Mouse (Mus musculus): ENCODE data around the gene Col1a2. TPM values are rescaled to one million over a fixed set of nuclear protein-coding genes. Genes with fewer than 3 reads are reported as not detected.

Gene Col1a2
- polyA plus RNA-seq, 1 experiment from 2014 or later, result 85.5 TPM

- Histone ChIP-seq H3K4me2 (no peak overlapping the region), H3K36me3 (no peaks in the 10 kb centered on the region), H3K4me1 (no peaks in the 10 kb centered on the region), H3K27me3 (replicated peaks) (no peaks in the 10 kb centered on the region), H3K9ac (no peak overlapping the region), H3K27ac (no peak overlapping the region), H3K9me3 (replicated peaks) (no peaks in the 10 kb centered on the region), H3K4me3 (no peak overlapping the region)
- 47% methylated on average over 11 of the region's 11 CpGs for WGBS (ENCODE audit: insufficient replicate concordance)
- no peak for ATAC-seq
Measured at GRCm38 (mm10) chr6:4561156-4561555, 56.5 kb downstream of the Col1a2 start.

GRCm38 (mm10) chr6:4561621-4562020 is 57.0 kb downstream of the Col1a2 start:
- Histone ChIP-seq H3K4me2 (no peak overlapping the region), H3K36me3 (no peaks in the 10 kb centered on the region), H3K9me3 (replicated peaks) (no peaks in the 10 kb centered on the region), H3K27me3 (replicated peaks) (no peaks in the 10 kb centered on the region), H3K4me3 (no peak overlapping the region), H3K27ac (no peak overlapping the region), H3K4me1 (no peaks in the 10 kb centered on the region), H3K9ac (no peak overlapping the region)
- ATAC-seq, result no peak

GRCm38 (mm10) chr6:4562401-4562800 is 57.8 kb downstream of the Col1a2 start:
- Histone ChIP-seq H3K9ac (no peak overlapping the region), H3K9me3 (replicated peaks) (no peaks in the 10 kb centered on the region), H3K4me2 (no peak overlapping the region), H3K27me3 (replicated peaks) (no peaks in the 10 kb centered on the region), H3K4me3 (no peak overlapping the region), H3K36me3 (no peaks in the 10 kb centered on the region), H3K4me1 (no peaks in the 10 kb centered on the region), H3K27ac (no peak overlapping the region)
- WGBS (ENCODE audit: insufficient replicate concordance), result 50% methylated on average over 1 of the region's 1 CpGs
- ATAC-seq, result no peak

- Histone ChIP-seq H3K9ac (no peak overlapping the region), H3K9me3 (replicated peaks) (no peaks in the 10 kb centered on the region), H3K4me1 (no peaks in the 10 kb centered on the region), H3K27ac (no peak overlapping the region), H3K36me3 (no peaks in the 10 kb centered on the region), H3K27me3 (replicated peaks) (no peaks in the 10 kb centered on the region), H3K4me2 (no peak overlapping the region), H3K4me3 (no peak overlapping the region)
- ATAC-seq, result no peak
- 68% methylated on average over 5 of the region's 5 CpGs for WGBS (ENCODE audit: insufficient replicate concordance)
Measured at GRCm38 (mm10) chr6:4563477-4563876, 58.9 kb downstream of the Col1a2 start.

- no peak for ATAC-seq
- 51% methylated on average over 4 of the region's 4 CpGs for WGBS (ENCODE audit: insufficient replicate concordance)
- Histone ChIP-seq H3K9me3 (replicated peaks) (no peaks in the 10 kb centered on the region), H3K9ac (no peak overlapping the region), H3K36me3 (no peaks in the 10 kb centered on the region), H3K4me1 (no peaks in the 10 kb centered on the region), H3K27me3 (replicated peaks) (no peaks in the 10 kb centered on the region), H3K4me2 (no peak overlapping the region), H3K27ac (no peak overlapping the region), H3K4me3 (no peak overlapping the region)
Measured at GRCm38 (mm10) chr6:4570412-4570811, 65.8 kb downstream of the Col1a2 start.

- 55% methylated on average over 5 of the region's 5 CpGs for WGBS (ENCODE audit: insufficient replicate concordance)
- H3K4me1 ChIP-seq, result no peaks in the 10 kb centered on the region
- no peaks in the 10 kb centered on the region for H3K36me3 ChIP-seq
- no peak overlapping the region for H3K4me3 ChIP-seq
- no peaks in the 10 kb centered on the region for H3K27me3 ChIP-seq (replicated peaks)
- no peak overlapping the region for H3K27ac ChIP-seq
- ATAC-seq, result no peak
- no peaks in the 10 kb centered on the region for H3K9me3 ChIP-seq (replicated peaks)
- no peak overlapping the region for H3K4me2 ChIP-seq
- no peak overlapping the region for H3K9ac ChIP-seq
Measured at GRCm38 (mm10) chr6:4577756-4578155, 73.1 kb downstream of the Col1a2 start.

- no peaks in the 10 kb centered on the region for H3K4me1 ChIP-seq
- H3K27ac ChIP-seq, result no peak overlapping the region
- no peaks in the 10 kb centered on the region for H3K36me3 ChIP-seq
- H3K9me3 ChIP-seq (replicated peaks), result no peaks in the 10 kb centered on the region
- no peak overlapping the region for H3K4me3 ChIP-seq
- no peak overlapping the region for H3K4me2 ChIP-seq
- ATAC-seq, result no peak
- H3K27me3 ChIP-seq (replicated peaks), result no peaks in the 10 kb centered on the region
- 72% methylated on average over 6 of the region's 6 CpGs for WGBS (ENCODE audit: insufficient replicate concordance)
- H3K9ac ChIP-seq, result no peak overlapping the region
Measured at GRCm38 (mm10) chr6:4578343-4578742, 73.7 kb downstream of the Col1a2 start.

GRCm38 (mm10) chr6:4579620-4580019 is 75.0 kb downstream of the Col1a2 start:
- no peak for ATAC-seq
- Histone ChIP-seq H3K27ac (no peak overlapping the region), H3K4me3 (no peak overlapping the region), H3K36me3 (no peaks in the 10 kb centered on the region), H3K4me1 (no peaks in the 10 kb centered on the region), H3K9ac (no peak overlapping the region), H3K9me3 (replicated peaks) (no peaks in the 10 kb centered on the region), H3K27me3 (replicated peaks) (no peaks in the 10 kb centered on the region), H3K4me2 (no peak overlapping the region)
- 37% methylated on average over 5 of the region's 5 CpGs for WGBS (ENCODE audit: insufficient replicate concordance)

- no peak for ATAC-seq
- no peak overlapping the region for H3K27ac ChIP-seq
- 52% methylated on average over 6 of the region's 6 CpGs for WGBS (ENCODE audit: insufficient replicate concordance)
Measured at GRCm38 (mm10) chr6:4583485-4583884, 78.9 kb downstream of the Col1a2 start.

GRCm38 (mm10) chr6:4587946-4588345 is 83.3 kb downstream of the Col1a2 start:
- H3K27ac ChIP-seq, result no peak overlapping the region
- H3K36me3 ChIP-seq, result no peaks in the 10 kb centered on the region
- no peaks in the 10 kb centered on the region for H3K9me3 ChIP-seq (replicated peaks)
- no peak for ATAC-seq
- 38% methylated on average over 4 of the region's 4 CpGs for whole genome bisulfite sequencing (ENCODE audit: insufficient replicate concordance)
- H3K4me2 ChIP-seq, result no peak overlapping the region
- no peak overlapping the region for H3K4me3 ChIP-seq
- no peak overlapping the region for H3K9ac ChIP-seq
- H3K27me3 ChIP-seq (replicated peaks), result no peaks in the 10 kb centered on the region
- H3K4me1 ChIP-seq, result no peaks in the 10 kb centered on the region

More at GRCm38 (mm10) chr6:4583485-4583884, 78.9 kb downstream of the Col1a2 start:
- no peaks in the 10 kb centered on the region for H3K4me1 ChIP-seq
- no peak overlapping the region for H3K4me2 ChIP-seq
- no peak overlapping the region for H3K4me3 ChIP-seq
- no peaks in the 10 kb centered on the region for H3K9me3 ChIP-seq (replicated peaks)
- no peaks in the 10 kb centered on the region for H3K36me3 ChIP-seq
- H3K27me3 ChIP-seq (replicated peaks), result no peaks in the 10 kb centered on the region
- no peak overlapping the region for H3K9ac ChIP-seq

GRCm38 (mm10) chr6:4588722-4589121 is 84.1 kb downstream of the Col1a2 start:
- no peak overlapping the region for H3K4me2 ChIP-seq
- H3K36me3 ChIP-seq, result no peaks in the 10 kb centered on the region
- H3K27me3 ChIP-seq (replicated peaks), result no peaks in the 10 kb centered on the region
- no peak overlapping the region for H3K9ac ChIP-seq
- 82% methylated on average over 3 of the region's 3 CpGs for WGBS (ENCODE audit: insufficient replicate concordance)
- ATAC-seq, result no peak
- H3K27ac ChIP-seq, result no peak overlapping the region
- H3K9me3 ChIP-seq (replicated peaks), result no peaks in the 10 kb centered on the region
- no peaks in the 10 kb centered on the region for H3K4me1 ChIP-seq
- no peak overlapping the region for H3K4me3 ChIP-seq

GRCm38 (mm10) chr6:4590089-4590488 is 85.5 kb downstream of the Col1a2 start:
- no peaks in the 10 kb centered on the region for H3K27me3 ChIP-seq (replicated peaks)
- no peak overlapping the region for H3K4me2 ChIP-seq
- H3K9me3 ChIP-seq (replicated peaks), result no peaks in the 10 kb centered on the region
- no peak overlapping the region for H3K4me3 ChIP-seq
- ATAC-seq, result no peak
- H3K36me3 ChIP-seq, result no peaks in the 10 kb centered on the region
- no peaks in the 10 kb centered on the region for H3K4me1 ChIP-seq
- WGBS (ENCODE audit: insufficient replicate concordance), result 49% methylated on average over 8 of the region's 8 CpGs
- no peak overlapping the region for H3K27ac ChIP-seq
- no peak overlapping the region for H3K9ac ChIP-seq
